Mouse (Mus musculus) ES-CJ7 (cell line): ENCODE measurements at regions not wholly inside any gene's neighbourhood (a gene's known extent, or its start where the extent isn't known, plus 50 kb on each side); places are given as distances from the start of the nearest gene placed in this dataset.

Source experiments
- DNase-seq: peaks from one replicate; pipeline ENCODE4 v3.0.0; 2011; ENCODE audit warnings: low read depth, low spot score

- DNase-seq, result no peak
Measured at GRCm38 (mm10) chr12:9174327-9174726, 144.5 kb downstream of the Ttc32 start.

- DNase-seq, result no peak
Measured at GRCm38 (mm10) chr12:9176198-9176597, 146.4 kb downstream of the Ttc32 start.

GRCm38 (mm10) chr12:9178626-9179025 lies 148.8 kb downstream of the Ttc32 start:
- no peak for DNase-seq

DNA sequence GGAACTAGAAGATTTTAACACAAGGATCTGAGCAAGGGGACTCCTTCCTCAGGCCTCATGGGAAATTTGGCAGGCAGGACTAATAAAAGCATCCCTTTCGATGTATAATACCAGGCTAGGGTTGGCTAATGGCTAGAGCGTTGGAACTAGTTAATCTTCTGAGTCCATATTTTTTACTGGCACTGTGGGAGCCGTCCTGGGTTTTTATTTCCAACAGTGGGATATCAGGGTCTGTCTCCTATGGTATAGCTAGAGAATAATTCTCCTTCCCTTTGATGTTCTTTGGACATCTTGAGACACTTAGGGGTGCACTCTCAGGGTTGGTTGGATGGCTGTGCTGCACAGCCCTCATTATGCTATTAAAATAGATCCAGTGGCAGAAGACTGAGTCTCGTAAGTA lies 150.9 kb downstream of the Ttc32 start:
- no peak for DNase-seq

DNA sequence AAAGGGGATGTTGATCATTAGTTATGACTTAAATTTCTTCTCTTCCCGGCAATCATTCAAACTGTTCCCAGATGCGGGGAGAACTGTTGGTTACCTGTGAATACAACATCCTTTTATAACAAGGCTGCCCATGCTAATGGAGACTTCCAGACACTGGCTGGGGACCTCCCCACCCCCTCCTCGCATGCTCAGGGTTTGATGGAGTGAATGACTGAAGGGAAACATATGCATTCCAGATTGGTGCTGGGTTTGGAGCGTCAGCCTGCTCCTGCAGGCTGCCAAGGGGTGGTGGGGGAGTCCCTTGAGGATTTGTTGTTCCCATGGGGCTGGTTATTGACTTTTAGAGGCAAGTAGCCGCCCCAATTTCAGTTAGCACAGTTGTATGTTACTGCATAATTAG lies 161.9 kb downstream of the Ttc32 start:
- no peak for DNase-seq

DNA sequence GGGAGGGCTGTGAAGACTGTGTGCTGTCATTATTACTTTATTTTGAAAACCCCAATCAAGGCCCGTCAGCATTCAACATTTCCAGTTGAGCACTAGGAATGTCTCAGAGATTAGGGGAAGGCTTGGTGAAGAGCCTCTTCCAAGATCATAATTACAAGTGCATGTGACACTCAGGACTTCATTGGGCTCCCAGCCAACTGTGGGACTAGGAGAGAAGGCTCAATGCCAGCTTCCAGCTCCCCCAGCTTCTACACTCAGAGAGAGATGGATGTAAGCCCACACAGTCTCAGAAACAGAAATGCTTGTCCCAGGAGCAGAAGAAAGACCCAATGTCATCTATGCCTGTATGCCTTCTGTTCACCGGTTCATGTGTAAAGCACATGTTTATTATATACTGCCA lies 169.5 kb downstream of the Ttc32 start:
- no peak for DNase-seq

GRCm38 (mm10) chr12:9212211-9212610 lies 182.4 kb downstream of the Ttc32 start:
- DNase-seq, result no peak

DNA sequence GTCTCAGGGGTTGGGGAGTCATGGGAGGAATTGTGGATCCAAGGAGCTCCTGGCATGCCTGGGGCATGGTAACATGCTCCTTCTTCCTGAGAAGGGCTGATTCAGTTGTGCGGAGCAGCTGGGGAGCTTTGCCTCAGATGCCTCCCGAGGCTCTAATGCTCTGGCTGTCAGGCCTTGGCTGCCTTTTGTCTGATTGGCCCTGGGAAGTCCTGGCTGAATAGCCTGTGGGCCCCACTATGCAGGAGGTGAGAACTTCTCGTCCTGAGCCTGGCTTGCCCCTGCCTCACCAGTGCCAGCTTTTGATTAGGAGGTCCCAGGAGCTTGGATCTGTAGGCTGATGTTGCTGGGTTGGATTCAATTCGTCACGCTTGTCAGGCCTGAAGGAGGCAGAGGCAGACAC lies 195.2 kb downstream of the Ttc32 start:
- no peak for DNase-seq

GRCm38 (mm10) chr12:9227901-9228300 lies 198.1 kb downstream of the Ttc32 start:
- DNase-seq, result no peak

GRCm38 (mm10) chr12:9228486-9228885 lies 198.7 kb downstream of the Ttc32 start:
- DNase-seq, result no peak

GRCm38 (mm10) chr12:9229981-9230380 lies 200.2 kb downstream of the Ttc32 start:
- DNase-seq, result no peak

DNA sequence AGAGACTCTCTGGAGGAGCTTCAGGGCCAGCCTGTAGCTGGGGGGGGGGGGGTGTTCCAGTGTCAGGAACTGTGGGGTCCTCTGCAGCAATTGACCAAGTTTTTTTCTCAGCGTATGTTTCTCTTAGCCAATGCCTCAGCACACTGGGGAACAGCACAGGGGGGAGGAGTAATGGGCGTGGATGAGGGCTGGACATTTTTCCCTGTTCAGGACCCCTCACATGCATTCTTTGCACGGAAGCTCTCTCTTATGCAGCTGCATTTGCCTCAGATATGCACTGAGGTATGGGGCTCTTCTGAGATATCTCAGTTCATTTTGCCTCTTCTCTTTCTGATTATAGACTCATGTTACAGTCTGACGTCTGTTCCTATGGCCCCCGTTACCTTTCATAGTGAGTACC lies 200.8 kb downstream of the Ttc32 start:
- DNase-seq, result no peak

DNA sequence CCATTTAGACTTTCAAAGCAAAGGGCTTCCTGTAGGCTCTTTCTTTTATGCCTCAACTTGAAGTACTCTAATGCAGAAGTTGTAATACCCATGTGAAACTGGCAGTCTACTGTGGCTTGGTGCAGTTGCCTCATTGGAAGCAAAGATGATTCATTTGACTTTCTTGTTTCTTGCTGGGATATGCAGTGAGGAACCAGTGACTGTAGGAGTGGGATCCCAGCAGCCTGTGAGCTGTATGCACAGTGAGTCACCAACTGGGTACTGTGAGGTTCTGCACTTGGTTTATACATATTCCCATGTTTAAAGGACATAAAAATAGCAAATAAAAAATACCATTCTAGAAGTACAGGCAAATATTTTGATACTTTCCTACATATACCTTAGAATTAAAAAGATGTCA lies 202.6 kb downstream of the Ttc32 start:
- DNase-seq, result no peak

- no peak for DNase-seq
Measured at GRCm38 (mm10) chr12:9235866-9236265, 206.1 kb downstream of the Ttc32 start.

- no peak for DNase-seq
Measured at GRCm38 (mm10) chr12:9237538-9237937, 207.7 kb downstream of the Ttc32 start.

- DNase-seq, result no peak
Measured at GRCm38 (mm10) chr12:9237955-9238354, 208.2 kb downstream of the Ttc32 start.

GRCm38 (mm10) chr12:9247506-9247905 lies 217.7 kb downstream of the Ttc32 start:
- no peak for DNase-seq

GRCm38 (mm10) chr12:9251772-9252171 lies 222.0 kb downstream of the Ttc32 start:
- peak; percentile 51 for DNase-seq

GRCm38 (mm10) chr12:9253306-9254074 lies 223.7 kb downstream of the Ttc32 start:
- DNase-seq, result no peak

GRCm38 (mm10) chr12:9254301-9254860 lies 224.6 kb downstream of the Ttc32 start:
- no peak for DNase-seq

DNA sequence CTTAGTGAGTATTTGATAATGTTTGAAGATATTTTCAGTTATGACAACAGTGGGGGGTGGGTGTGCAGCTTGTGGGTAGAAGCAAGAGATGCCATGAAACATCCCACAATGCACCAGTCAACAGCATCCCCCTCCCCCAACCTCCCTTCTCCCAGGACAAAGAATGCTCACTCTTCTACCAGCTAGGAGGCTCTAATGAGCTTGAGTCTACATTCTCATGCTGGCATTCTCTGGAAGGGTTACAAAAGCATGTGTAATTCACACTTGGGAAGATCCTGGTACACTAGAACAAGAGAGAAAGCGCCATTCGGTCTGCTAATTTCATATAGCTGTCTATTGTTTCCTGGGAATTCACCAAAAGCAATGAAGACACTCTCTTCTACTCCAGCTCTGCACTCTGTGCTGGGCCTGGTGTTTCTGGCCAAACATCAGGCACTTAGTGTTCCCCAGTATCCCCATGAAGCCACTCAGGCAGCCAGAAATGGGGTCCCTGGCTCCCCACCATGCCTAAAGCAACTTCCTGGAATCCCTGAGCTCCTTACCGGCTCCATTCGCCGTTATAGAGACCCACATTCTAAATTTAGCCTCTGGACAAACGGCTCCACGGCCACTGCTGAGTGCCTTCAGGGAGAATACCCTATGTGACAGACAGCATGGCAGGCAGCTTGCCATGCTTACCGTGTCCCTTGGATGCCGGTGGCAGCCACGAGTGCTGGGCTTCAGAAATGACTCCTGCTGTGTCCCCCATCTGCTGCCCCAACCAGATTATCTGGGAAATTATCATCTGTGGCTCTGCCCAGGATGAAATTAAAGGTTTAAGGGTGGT lies 226.1 kb downstream of the Ttc32 start:
- no peak for DNase-seq

DNA sequence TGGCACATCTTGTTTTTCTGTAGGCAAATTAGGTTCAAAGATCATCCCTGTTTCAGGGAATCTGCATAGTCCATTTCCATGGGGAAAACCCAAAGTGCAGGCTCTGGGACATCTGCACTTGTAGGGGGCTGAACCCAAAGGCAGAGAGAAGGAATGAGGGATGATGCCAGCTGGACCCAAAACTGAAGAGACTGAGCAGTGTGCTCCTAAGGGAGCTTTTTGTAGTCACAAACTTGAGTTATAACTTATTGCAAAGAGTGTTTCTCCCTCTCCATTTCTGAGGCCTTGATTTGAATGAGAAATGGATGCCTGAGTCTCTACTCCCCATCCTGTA lies 226.7 kb downstream of the Ttc32 start:
- DNase-seq, result no peak

DNA sequence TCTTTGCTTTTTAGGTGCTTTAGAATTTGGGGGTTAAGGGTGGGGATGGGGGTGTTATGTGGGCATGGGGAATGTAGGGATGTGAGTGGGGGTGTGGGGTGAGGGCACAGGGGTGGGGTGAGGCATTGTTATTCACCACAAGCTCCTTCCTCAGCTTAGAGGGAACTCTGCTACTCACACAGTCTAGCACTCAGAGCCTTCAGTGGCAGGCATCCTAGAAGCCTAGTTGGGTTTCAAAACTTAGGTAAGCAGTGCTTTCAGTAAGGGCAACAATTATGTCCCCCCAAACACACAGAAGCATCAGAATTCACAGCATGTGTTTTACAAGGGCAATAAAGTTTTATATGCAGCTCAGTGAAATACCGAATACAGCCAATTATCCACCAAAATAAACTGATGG lies 228.4 kb downstream of the Ttc32 start:
- DNase-seq, result no peak
